Mouse (Mus musculus) layer of hippocampus, adult 2 months (tissue): ENCODE data around the gene Gm20671. TPM values are rescaled to one million over a fixed set of nuclear protein-coding genes. Genes with fewer than 3 reads are reported as not detected.
"Not testable (repeated sequence)": the region's sequence is repeated elsewhere in the genome, so short reads cannot be mapped to it uniquely, and the experiment has no call there.

Experiments used
- DNase-seq, 2 experiments: peaks; one replicate each; pipeline ENCODE4 v3.0.0; 2022; ENCODE audit warnings: low spot score in 2 of 2
- H3K27ac ChIP-seq: fragments of 200-600 bp; 2 replicates; pipeline ENCODE4 v1.8.1; 2022
- H3K4me3 ChIP-seq: fragments of 200-600 bp; 2 replicates; pipeline ENCODE4 v1.8.1; 2022; ENCODE audit warnings: mild to moderate bottlenecking
- CTCF ChIP-seq: fragments of 200-600 bp; conservative IDR thresholded peaks from 2 replicates; pipeline ENCODE4 v1.8.1; 2022; ENCODE audit warnings: antibody characterized with exemption, mild to moderate bottlenecking, moderate library complexity
- long read RNA-seq, 2 experiments: library from polyadenylated mRNA; stranded (forward); transcript quantifications; one replicate each; pipeline ENCODE4 v2.0.0; 2021; ENCODE audit warnings: borderline mapping rate in 2 of 2
- total RNA-seq, 2 experiments: library from RNA; stranded (reverse); gene quantifications; 2 replicates each; pipeline ENCODE4 v1.2.3; 2021

Gene Gm20671
- not detected for total RNA-seq
- long read RNA-seq, experiment 1, partial matches to known transcripts: 2 of 14 reads
- long read RNA-seq, experiment 1, other reads (novel, unspliced or antisense): 12 of 14 reads
- long read RNA-seq, experiment 2, partial matches to known transcripts: 1 of 18 reads
- long read RNA-seq, experiment 2, other reads (novel, unspliced or antisense): 17 of 18 reads

DNA sequence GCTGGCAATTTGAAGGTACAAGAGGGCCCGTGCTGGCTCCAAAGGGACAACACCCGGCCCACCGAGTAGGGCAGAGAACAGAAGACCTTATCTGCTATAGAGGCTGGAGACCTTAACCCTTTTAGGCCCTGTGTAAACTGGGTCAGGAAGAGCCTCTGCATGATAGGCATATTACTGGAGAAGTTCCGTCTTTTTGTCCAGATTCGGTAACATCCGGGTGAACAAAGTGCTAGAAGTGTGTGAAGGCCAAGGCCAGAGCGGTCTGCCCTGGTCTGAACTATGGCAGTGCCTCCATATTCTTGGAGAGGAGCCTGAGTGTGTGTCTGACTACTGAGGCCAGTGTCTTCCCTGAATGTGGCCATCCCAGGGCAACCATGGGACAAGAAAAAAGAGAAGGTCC is at the start of gene Gm20671:
Gene Gm20671, minus strand, starts transcription at position 101 of the 400 bp plus-strand sequence.
- Histone ChIP-seq H3K27ac (peak within 1 kb of the TSS; percentile 72), H3K4me3 (no peak within 1 kb of the TSS)
- TF ChIP-seq CTCF: no peak
- DNase-seq: no peak

DNA sequence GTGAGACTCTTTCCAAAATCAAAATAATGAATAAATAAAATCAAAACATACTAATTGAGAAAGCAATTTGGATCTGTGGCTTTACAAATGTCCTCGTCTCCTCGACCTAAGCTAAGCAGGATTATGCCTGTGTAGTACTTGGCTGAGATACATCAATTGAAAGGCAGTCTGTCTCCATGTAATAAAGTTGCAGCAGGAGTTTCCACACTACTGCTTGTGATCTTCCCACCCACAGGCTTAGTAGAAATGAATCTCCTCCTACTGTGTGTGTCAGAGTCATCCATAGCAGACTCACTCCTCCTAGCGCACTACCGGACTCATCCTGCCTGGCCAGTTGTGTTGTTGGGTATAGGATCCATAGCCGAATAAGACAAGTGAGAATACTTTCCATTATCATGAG is 45.4 kb upstream of the Gm20671 start:
- H3K4me3 ChIP-seq: no peak overlapping the region
- H3K27ac ChIP-seq: no peak overlapping the region
- no peak for TF ChIP-seq CTCF
- DNase-seq: no peak

DNA sequence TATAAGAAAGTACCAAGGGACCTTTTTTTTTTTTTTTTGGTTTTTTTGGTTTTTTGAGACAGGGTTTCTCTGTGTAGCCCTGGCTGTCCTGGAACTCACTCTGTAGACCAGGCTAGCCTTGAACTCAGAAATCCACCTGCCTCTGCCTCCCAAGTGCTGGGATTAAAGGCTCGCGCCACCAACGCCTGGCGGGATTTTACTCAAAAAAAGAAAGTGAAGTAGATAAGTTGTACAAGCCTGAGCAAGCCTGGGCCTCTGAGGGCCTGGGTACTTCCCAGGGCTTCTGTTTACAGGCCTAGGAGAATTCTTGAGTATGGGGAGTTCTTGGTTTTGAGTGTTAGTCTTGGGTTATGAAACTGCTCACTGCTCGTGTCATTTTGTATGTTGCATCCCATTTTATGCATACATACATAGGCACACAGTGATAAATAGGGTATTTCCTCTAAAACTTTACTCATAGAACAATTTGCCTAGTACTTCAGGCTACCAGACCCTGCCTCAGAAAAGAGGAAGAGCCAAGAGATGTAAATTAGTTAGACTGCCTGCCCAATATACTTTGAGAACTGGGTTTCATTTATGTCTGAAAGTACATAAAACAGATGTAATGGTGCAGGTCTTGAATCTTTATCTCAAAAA is 42.6 kb upstream of the Gm20671 start:
- no peak for DNase-seq
- H3K27ac ChIP-seq: no peak overlapping the region
- no peak overlapping the region for H3K4me3 ChIP-seq
- TF ChIP-seq CTCF: no peak

DNA sequence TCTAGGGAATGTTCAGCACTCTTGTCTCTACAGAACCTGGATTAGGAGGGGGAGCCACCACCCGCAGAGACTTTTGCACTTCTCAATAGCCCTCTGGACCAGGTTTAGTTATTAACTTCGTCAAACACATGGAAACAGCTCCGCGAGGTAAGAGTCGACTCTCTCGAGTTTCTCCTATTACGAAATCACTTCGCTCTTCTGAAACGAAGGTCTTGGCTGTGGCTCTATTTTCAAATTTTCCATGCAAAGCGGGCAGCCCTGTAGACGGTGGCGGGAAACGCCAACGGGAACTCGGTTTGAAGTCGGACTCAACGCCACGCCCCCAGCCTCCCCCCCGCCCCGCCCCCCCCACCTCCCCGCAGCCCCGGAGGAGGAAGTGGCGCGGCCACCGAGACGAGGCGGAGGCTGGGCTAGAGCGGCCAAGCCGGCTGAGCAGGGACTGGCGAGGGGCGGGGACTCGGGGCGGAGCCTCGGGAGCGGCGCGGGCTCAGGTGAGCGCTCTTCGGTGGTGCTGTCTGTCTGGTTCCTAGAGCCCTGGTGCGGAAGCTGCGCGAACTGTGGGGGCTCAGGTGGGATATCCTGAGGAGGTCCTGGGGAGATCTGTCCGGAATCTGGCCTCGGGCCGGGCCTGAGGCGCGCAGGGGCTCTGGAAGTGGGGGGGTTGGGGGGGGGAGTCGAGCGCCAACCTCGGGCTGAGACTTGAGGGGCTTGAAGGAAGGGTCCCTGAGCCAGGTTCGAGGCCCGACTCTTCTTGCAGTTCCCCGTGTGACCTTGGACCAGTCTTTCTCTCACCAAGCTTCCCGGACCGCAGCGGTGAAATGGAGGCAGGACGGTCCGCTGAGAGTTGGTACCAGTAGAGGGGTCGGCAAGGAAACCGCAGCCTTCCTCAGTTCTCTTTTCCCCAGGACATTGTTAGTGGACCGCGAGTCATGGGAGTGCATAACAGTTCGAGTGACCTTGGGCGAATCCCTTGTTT is 36.6 kb upstream of the Gm20671 start, which contains the start of gene Depdc5:
Gene Depdc5, plus strand, starts transcription at position 449 of the 976 bp plus-strand sequence.
- TF ChIP-seq CTCF: no peak
- Histone ChIP-seq H3K4me3 (peak within 1 kb of the TSS; percentile 65), H3K27ac (peak within 1 kb of the TSS; percentile 78)
- peak; percentile 90 to 92 for DNase-seq

DNA sequence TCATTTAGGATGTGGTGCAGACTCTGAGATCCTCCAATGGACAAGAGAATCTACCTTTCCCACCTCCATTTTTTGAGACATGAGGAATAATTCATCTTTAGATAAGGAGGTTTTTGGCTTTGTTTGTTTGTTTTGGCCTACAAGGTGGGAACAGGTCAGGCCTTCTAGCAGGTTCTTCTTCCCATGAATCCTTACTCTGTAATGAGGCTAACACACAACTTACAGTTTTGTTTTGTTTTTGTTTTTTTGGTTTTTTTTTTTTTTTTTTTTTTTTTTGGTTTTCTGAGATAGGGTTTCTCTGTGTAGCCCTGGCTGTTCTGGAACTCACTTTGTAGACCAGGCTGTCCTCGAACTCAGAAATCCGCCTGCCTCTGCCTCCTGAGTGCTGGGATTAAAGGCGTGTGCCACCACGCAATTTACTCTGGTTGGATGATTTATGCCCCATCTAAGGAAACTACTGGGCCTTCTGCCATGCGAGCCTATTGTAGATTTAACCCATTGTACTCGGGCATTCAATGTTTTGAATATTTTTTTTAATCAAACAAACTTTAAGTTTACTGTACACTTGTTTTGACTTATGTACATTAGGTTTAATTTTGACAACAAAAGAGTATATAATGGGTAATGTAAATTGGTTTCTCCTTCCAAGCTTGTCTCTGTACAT is 35.7 kb upstream of the Gm20671 start:
- DNase-seq: no peak
- no peak overlapping the region for H3K27ac ChIP-seq
- peak overlapping the region; percentile 65; the same call in 1 of the 2 replicates for H3K4me3 ChIP-seq
- no peak for TF ChIP-seq CTCF

DNA sequence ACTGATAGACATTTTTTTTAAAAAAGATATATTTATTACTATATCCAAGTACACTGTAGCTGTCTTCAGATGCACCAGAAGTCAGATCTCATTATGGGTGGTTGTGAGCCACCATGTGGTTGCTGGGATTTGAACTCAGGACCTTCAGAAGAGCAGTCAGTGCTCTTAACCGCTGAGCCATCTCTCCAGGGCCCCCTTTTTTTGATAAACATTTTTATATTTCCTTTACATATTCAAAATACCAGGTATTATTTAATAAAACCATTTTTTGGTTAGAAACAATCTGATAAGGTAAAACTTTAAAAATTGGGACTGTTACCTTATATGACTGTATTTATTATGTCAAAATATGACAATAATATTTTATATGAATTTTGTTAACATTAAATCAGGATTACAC is 34.2 kb upstream of the Gm20671 start:
- TF ChIP-seq CTCF: no peak
- Histone ChIP-seq H3K27ac (no peak overlapping the region), H3K4me3 (no peak overlapping the region)
- no peak for DNase-seq

DNA sequence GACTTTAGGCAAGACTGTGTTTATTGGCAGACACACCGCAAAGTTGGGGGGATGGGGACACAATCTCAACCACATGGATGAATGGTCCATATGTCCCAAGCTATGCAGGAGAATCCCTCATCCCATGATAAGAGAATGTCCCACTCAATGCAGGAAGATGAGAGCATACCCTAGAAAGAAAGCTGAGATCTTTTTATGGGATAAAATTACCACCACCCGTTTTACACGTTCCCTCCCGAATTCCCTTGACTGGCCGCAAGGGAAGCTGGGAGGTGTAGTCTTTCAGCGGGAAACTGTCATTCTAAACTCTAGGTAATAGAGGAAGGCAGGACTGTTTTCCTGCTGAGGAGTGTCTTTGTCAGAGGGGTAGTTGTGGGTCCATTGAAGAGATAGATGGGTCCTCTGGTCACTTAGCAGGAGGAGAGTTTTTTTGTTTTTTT is 30.9 kb upstream of the Gm20671 start:
- Histone ChIP-seq H3K4me3 (peak overlapping the region; percentile 76), H3K27ac (peak overlapping the region; percentile 86)
- TF ChIP-seq CTCF: peak; percentile 76
- peak; percentile 53 to 68 for DNase-seq

DNA sequence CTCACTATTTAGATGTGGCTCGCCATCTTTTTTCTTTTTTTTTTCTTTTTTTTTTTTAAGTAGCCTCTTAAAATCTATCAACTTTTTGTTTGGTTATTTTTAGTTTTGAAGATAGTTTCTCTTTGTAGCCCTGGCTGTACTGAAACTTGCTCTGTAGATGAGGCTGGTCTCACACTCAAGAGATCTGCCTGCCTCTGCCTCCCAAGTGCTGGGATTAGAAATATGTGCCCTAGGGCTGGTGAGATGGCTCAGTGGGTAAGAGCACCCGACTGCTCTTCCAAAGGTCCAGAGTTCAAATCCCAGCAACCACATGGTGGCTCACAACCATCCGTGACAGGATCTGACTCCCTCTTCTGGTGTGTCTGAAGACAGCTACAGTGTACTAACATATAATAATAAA is 28.4 kb upstream of the Gm20671 start:
- H3K27ac ChIP-seq, H3K4me3 ChIP-seq, DNase-seq: not testable (repeated sequence)

DNA sequence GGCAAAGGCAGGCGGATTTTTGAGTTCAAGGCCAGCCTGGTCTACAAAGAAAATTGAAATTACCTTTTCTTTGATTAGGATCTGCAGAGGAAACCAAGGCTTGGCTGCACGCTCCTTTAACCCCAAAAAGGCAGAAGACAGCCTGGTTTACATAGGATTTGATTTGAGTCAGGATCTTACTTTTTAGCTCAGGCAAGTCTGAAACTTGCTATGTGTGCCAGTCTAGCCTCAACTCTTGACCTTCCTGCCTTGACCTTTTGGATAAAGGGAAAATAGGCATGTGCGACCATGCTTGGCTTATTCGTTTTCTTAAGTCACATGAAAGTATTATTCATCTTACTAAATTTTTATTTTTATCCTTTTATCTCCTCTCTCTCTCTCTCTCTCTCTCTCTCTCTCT is 27.9 kb upstream of the Gm20671 start:
- no peak for TF ChIP-seq CTCF
- no peak for DNase-seq
- Histone ChIP-seq H3K4me3 (no peak overlapping the region), H3K27ac (peak overlapping the region; percentile 94)

DNA sequence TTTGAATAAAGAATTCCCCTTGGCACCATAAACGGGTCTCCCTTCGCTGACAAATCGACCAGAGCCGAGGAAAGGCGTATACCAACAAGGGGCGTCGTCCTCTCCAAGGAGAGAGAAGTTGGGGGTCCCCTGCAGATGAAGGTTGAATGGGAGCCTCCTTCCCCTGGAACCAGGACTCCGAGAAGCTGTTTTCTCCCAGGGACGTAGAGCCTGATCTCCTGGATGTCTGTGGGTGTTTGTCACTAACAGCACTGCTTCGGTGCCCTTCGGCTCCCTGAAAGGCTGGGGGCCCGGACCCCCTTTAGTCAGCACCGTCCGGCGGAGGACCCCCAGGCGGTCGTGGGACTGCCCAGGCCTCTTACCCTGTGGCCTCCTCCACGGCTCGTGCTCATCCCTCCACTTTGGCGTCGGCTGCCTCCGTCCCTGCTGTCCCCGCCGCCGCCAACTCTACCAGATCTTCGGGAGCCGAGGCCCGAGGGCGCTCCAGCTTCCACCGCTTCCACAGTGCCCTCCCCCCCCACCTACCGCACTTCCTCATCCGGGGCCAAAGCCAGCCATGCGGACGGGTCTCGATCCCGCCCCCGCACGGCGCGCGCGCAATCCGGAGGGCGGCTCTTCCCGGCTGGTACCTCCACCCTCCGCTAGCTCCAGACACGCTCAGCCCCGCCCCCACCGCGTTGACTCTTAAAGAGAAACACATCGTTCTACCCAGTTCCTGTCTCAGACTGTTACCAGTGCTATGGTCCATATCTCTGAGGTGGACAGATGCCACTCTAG is 27.0 kb upstream of the Gm20671 start, which contains the start of gene Prr14l:
Gene Prr14l, minus strand, starts transcription at position 526 of the 777 bp plus-strand sequence.
- H3K4me3 ChIP-seq: peak within 1 kb of the TSS; percentile 76
- TF ChIP-seq CTCF: no peak
- peak within 1 kb of the TSS; percentile 94 for H3K27ac ChIP-seq
- DNase-seq: peak; percentile 97 to 100

DNA sequence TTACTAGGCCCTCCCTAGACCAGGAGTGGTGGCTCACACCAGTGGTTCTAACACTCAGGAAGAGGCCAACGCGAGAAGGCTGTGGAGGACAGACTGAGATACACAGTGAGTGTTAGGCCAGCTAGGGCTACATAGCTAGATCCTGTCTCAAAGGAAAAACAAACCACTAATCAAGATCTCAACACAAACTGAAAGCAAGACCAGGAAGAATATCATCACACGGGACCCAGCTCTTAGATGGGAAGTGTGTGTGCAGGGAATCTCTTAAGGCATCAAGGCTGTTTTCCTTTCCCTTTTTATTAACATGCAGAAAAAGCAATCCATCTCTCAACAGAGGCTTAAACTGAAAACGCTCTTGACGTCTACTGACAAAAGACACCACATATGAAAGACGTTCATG is 25.1 kb upstream of the Gm20671 start:
- Histone ChIP-seq H3K4me3 (peak overlapping the region; percentile 76), H3K27ac (peak overlapping the region; percentile 23; the same call in 1 of the 2 replicates)
- no peak for DNase-seq
- no peak for TF ChIP-seq CTCF

DNA sequence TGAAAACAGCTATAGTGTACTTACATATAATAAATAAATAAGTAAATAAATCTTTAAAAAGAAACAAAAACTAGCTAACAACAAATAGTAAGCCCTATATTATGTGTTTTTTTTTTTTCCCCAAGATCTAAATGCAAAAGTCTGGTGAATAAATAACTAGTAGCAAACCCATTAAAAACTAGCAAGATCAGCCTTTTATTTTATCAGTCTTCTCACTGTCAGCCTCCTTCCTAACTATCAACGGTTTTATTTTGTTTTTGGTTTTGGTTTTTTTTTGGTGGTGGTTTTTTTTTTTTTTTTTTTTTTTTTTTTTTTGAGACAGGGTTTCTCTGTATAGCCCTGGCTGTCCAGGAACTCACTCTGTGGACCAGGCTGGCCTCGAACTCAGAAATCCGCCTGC is 22.7 kb upstream of the Gm20671 start:
- H3K27ac ChIP-seq, DNase-seq, H3K4me3 ChIP-seq: not testable (repeated sequence)
